Mouse (Mus musculus): ENCODE results near the gene Sgms1.

DNA sequence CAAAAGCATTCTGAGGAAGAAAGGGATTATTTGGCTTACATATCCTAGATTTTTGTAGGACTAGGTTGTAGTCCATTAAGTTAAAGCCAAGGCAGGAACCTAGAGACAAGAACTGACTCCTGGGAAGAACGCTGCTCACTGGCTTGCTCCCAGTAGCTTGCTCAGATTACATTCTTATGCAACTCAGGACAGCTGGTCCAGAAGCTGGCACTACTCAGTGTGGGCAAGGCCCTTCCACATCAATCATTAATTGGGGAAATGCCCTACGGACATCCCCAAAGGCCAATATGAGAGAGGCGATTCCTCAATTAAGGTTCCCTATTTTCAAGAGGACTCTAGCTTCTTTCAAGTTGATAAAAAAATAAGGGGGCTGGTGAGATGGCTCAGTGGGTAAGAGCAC lies 80.2 kb downstream of the Sgms1 start:
- TF ChIP-seq GATA1 (IDR thresholded peaks at IDR 0.05; ENCODE audit: borderline replicate concordance, low read length) (no peak), FLI1 (IDR thresholded peaks at IDR 0.05; ENCODE audit: low read length) (no peak)
